Mouse (Mus musculus) gastrocnemius, postnatal 36 days (tissue): Measurements from ENCODE around the gene Pgap3. TPM values are rescaled to one million over a fixed set of nuclear protein-coding genes. Genes with fewer than 3 reads are reported as not detected.

Experiments used
- DNase-seq, 2 experiments: peaks; one replicate each; pipeline ENCODE4 v3.0.0; 2022
- intact Hi-C: fragments of 180-260 bp; cut with DNase I; formaldehyde crosslinking; loops from one replicate; pipeline ENCODE4 v1.15.1; 2025
- total RNA-seq, 2 experiments: library from RNA; stranded (reverse); gene quantifications; 2 replicates each; pipeline ENCODE4 v1.2.3; 2021

The Pgap3 gene
- total RNA-seq, 2 experiments from 2014 or later = 1.8 to 2.2 TPM

GRCm38 (mm10) chr11:98360866-98361521, 39.3 kb downstream of the Pgap3 start:
- no peak for DNase-seq
- intact Hi-C loops = no loop called here

- intact Hi-C loops = loop anchor here (5.0 kb wide), 1 partner anchor 49 kb away; no protein-coding TSS in a partner anchor
Observed at GRCm38 (mm10) chr11:98358161-98359083, 41.9 kb downstream of the Pgap3 start, which contains the start of gene Stard3. Stard3 (plus strand) TSS chr11:98358368.

GRCm38 (mm10) chr11:98357396-98358160, 42.7 kb downstream of the Pgap3 start:
- intact Hi-C loops = loop anchor here (5.0 kb wide), 1 partner anchor 50 kb away; no protein-coding TSS in a partner anchor
- DNase-seq = no peak

More at GRCm38 (mm10) chr11:98358161-98359083, 41.9 kb downstream of the Pgap3 start, which contains the start of gene Stard3:
- peak; percentile 83 to 89 for DNase-seq

DNA sequence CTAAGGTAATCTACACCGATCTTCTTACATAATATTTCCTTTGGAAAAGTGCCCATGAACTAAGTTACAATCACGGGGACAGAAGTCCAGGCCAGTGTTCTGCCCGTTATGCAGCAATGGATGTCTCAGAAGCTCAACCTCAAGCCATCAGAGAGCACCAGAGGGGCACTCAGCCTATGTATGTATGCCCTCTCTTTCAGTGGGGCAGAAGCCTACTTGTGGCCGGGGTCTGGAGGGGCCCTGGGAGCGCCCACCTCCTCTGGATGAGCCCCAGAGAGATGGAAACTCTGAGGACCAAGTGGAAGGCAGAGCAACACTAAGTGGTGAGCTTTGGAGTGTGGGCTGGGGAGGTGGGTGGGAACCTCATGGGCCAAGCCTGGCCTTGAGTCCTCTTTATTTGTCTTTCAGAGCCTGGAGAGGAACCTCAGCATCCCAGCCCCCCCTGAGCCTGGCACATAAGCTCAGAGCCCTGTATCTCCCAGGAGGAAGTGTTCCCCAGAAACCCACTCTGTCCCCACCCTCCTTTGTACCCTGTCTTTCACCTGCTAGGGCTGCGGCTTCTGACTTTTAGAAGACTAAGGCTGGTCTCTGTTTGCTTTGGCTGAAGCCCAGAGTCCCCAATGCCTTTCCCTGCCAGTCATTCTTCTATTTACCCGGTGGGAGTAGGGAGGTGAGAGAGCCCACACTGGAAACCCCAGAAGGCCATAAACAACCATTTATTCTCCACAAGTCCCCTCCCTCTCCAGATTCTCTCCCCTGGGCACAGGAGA, 43.5 kb downstream of the Pgap3 start:
- intact Hi-C loops = loop anchor here (5.0 kb wide), 1 partner anchor 50 kb away; no protein-coding TSS in a partner anchor

GRCm38 (mm10) chr11:98355732-98356299, 44.5 kb downstream of the Pgap3 start:
- no peak for DNase-seq
- intact Hi-C loops = loop anchor here (5.0 kb wide), 1 partner anchor 51 kb away; no protein-coding TSS in a partner anchor

More for the DNA sequence above, 43.5 kb downstream of the Pgap3 start:
- DNase-seq = no peak

DNA sequence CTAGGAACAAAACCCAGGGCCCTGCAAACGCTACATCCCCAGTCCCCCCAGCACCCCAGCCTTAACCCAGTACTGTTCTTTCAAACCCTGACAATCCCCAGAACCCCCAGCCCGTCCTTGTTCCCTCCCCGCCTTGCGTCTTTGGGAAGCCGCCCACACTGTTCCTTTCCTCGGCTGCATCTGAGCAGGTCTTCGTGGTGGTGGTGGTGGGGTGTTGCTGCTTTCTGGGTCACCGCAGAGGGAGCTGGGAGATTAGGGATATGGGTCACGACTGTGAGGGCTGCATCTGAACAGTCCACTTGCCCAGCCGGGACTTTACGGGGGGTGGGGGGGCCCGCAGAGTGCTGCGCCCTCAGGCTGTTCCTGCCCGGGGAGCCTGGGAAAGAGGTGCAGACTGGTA, 45.8 kb downstream of the Pgap3 start:
- intact Hi-C loops = no loop called here

GRCm38 (mm10) chr11:98353651-98354211, 46.6 kb downstream of the Pgap3 start:
- intact Hi-C loops = no loop called here

More for the DNA sequence above, 45.8 kb downstream of the Pgap3 start:
- no peak for DNase-seq

GRCm38 (mm10) chr11:98352272-98352990, 47.9 kb downstream of the Pgap3 start:
- intact Hi-C loops = no loop called here
- DNase-seq = no peak

More at GRCm38 (mm10) chr11:98353651-98354211, 46.6 kb downstream of the Pgap3 start:
- no peak for DNase-seq

- intact Hi-C loops = no loop called here
Observed at GRCm38 (mm10) chr11:98349308-98349707, 51.0 kb downstream of the Pgap3 start.

GRCm38 (mm10) chr11:98348083-98348961, 52.0 kb downstream of the Pgap3 start, which contains the start of gene Ppp1r1b:
Ppp1r1b (plus strand) TSS chr11:98348404.
- no peak for DNase-seq
- intact Hi-C loops = no loop called here

More at GRCm38 (mm10) chr11:98349308-98349707, 51.0 kb downstream of the Pgap3 start:
- no peak for DNase-seq

GRCm38 (mm10) chr11:98347385-98348082, 52.8 kb downstream of the Pgap3 start:
- intact Hi-C loops = no loop called here
- no peak for DNase-seq

DNA sequence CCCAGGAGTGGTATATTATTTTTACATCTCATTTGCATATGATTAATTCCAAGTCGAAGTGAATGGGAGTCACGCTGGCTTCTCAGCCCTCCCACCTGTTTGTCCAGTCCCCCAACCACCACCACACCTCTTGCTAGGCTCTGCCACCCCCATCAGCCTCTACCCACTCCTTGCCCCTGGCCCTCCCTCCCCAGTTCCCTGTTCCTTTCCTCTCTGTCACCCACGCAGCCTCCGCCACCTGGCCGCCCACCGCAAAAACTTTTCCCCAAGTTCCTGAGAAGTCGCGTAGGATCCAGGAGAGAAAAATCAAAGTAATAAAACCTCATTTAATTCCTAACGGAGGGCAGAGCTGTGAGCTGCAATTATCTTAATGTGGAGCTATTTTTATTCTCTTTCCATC, 54.1 kb downstream of the Pgap3 start:
- intact Hi-C loops = no loop called here
- DNase-seq = no peak

DNA sequence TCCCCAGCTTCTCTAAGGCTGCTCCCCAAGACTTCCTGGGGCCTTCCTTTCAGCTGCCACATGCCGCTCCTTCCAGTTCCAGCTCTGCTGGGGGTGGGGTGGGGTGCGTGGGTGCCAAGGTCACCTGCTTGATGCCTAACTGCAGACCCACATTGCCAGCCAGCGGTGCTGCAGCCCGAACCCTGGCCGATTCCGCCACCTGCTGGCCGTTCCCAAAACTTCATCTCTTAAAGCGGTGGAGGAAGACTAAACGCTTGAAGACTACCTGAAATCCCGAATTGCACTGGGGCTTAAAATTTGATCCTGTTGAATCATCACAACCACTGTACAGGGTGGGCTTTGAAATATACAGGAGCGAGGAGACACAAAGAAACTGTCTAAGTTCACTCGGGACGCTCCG, 55.0 kb downstream of the Pgap3 start:
- intact Hi-C loops = loop anchor here (1.0 kb wide), 1 partner anchor 26 kb away; no protein-coding TSS in a partner anchor
- peak; percentile 63 to 68 for DNase-seq

DNA sequence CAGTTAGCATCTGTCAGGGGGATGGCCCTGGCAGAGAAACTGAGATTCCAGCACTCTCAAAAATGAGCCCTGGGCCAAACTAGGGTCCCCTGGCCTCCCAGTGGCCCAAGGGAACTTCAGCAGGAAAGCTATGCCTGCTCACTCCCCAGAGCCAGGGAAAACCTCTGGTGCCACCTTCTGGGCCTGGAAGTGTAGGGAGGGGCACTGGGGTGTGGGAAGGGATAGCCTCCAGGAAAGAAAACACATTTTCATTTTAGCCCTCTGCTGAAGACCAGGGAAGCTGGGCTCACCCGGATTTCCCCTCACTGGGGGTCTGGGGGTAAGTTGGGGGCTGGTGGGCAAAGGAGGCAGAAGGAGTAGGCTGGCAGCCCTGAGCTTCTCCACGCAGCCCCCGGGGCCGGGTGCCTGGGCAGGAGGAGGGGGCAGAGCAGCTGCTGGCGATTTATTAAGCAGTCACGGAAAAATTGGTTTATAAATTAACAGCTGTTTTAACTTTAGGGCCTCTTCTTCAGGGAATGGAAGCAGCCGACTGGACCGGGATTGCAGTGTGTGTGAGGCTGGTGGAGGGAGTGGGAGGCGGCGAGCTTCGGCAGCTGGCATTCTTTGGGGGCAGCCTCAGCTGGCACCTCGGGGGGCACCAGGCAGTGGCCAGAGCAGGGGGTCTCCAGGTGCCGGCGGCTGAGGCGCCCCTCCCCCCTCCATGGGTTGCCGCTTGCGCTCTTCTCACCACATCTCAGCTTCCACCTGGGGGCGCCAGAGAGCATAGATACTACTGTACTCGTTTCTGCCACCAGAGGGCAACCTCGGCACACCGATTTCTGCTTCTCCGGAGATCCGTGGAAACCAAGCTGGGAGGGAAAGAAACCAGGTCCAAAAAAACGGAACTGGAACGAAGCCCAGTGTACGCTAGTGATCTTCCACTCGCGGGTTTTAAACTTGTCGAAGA, 58.0 kb downstream of the Pgap3 start:
- DNase-seq = peak; percentile 84 to 97
- intact Hi-C loops = loop anchor here (2.0 to 5.0 kb wide), 3 partner anchors 75 to 115 kb away; no protein-coding TSS in a partner anchor

GRCm38 (mm10) chr11:98341174-98341573, 59.1 kb downstream of the Pgap3 start:
- intact Hi-C loops = loop anchor here (5.0 kb wide), 1 partner anchor 74 kb away; no protein-coding TSS in a partner anchor
- DNase-seq = no peak
